Mouse (Mus musculus) telencephalon, adult 2 months (tissue): Measurements from ENCODE around the gene Sema7a.

ENCODE experiments used
- DNase-seq: peaks from one replicate; pipeline ENCODE4 v3.0.0-alpha.2; 2011; ENCODE audit warnings: low read depth, low spot score

Gene Sema7a

DNA sequence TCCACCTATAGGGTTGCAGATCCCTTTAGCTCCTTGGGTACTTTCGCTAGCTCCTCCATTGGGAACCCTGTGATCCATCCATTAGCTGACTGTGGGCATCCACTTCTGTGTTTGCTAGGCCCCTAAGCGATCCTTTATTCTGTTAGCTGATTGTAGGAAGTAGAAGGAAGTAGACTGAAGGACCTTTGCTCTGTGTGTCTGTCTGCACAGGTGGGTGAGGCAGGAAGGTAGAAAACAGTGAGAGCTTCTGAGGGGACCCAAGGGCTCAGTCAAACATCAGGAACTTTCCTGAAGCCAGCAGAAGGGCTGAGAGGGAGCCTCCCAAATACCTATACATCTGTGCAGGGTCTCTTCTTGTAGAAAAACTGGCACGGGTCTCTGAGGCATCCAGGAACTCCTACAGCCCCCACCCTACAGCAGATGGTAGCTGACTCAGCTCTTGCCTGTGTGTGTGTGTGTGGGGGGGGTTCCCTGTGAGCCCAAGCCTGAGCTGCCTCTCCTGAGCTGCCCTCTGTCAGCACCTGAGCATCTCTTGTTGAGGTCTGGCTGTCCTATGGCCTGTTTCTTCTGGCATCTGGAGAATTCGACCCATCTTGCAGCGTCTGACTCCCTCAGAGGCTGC, 35.4 kb downstream of the Sema7a start:
- DNase-seq: no peak

GRCm38 (mm10) chr9:57978025-57978424, 38.1 kb downstream of the Sema7a start:
- DNase-seq: no peak

GRCm38 (mm10) chr9:57978858-57979257, 38.9 kb downstream of the Sema7a start:
- DNase-seq: no peak

DNA sequence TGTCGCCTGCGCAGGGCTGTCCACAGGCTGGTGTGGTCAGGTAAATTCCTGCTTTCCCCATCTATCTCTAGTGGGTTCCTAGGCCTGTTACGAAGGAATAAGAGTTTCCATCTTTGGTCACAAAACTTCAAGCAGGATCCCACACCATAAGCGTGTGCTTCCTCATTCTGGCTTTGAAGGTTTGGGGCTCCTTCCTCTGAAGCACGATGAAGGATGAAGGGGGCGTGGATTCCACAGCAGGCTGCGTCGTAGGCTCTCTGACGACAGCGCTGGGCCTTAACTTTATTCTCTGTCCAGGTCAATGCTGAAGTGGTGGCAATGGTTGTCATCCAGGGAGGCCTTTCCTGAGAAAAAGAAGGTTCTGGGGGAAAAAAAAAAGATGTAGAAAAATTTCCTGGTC, 40.7 kb downstream of the Sema7a start:
- DNase-seq: no peak

- DNase-seq: peak; percentile 93
Measured at GRCm38 (mm10) chr9:57985304-57985703, 45.4 kb downstream of the Sema7a start.

DNA sequence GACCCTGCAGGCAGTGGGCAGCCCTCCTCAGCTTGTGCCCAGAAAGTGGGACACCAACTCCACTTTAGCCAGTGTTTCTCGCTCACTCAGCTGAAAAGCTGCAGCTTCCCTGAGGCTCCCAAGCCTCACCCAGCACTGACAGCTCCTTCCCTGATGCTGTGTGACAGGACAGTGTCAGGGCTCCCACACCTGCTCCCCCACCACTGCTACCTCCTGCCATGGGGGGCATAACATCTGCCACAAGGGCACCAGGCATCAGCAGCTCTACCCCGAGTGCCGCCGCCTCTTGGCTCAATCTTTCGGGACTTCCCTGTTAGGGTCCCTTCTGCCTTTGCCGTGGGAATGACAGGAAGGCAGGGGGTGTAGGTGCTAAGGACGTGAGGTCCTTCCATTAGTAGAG, 46.4 kb downstream of the Sema7a start:
- DNase-seq: no peak

DNA sequence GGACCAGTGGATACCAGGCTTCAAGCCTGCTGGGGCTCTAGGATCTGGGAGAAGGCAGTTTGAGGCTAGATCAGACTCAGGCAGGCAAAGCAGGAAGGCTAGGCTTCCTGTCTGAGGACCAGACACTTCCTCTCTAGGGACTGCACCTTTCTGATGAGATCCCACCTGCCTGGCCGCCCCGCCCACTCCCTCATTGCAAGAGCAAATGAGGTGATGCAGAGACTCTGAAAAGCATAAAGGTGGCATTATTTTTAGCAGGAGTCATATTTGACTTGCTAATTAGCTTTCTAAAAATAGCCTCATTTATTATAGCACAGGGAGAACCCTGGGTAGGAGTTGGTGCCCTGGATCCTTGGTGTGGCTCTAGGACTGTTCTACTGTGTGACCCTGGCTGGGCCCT, 48.2 kb downstream of the Sema7a start:
- no peak for DNase-seq

- DNase-seq: no peak
Measured at GRCm38 (mm10) chr9:57989309-57989708, 49.4 kb downstream of the Sema7a start.

GRCm38 (mm10) chr9:57990438-57991110, 50.7 kb downstream of the Sema7a start:
- no peak for DNase-seq

DNA sequence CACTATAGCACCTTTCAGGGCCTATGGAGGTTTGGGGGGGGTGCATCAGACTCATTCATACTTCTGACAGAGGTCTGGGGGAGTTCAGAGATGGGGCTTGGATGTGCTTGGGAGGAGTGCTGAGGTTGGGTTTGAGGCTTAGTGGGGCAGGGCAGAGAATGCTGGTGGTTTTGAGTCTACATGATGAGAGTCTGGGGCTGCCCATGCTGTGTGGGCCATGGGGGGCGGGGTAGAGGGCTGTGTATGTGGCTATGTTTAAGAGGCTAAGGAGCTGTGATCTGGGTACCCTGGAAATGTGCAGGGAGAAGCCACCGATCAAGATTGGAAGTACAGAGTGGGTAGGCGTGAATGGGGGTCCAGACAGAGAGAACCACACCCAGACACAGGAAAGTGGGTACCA, 52.1 kb downstream of the Sema7a start:
- no peak for DNase-seq

- DNase-seq: no peak
Measured at GRCm38 (mm10) chr9:57992781-57993591, 53.1 kb downstream of the Sema7a start.

DNA sequence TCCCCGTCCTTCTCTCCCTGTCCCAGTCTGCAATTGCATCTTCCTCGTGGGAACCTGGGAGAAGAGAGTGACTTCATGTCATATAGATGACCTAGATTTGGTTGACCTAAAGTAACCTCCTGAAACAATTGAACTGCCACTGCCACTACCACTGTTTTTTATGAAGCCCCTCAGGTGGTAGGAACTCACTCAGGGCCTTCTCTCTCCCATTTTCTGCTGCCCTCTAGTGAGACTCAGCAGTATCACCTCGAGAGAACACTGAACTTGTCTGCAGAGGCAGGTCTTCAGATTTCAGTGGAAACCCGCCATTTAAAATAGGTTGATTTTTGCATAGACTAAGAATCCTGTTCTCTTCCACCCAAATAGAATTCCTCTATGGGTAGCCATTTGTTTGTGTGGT, 55.4 kb downstream of the Sema7a start:
- no peak for DNase-seq

DNA sequence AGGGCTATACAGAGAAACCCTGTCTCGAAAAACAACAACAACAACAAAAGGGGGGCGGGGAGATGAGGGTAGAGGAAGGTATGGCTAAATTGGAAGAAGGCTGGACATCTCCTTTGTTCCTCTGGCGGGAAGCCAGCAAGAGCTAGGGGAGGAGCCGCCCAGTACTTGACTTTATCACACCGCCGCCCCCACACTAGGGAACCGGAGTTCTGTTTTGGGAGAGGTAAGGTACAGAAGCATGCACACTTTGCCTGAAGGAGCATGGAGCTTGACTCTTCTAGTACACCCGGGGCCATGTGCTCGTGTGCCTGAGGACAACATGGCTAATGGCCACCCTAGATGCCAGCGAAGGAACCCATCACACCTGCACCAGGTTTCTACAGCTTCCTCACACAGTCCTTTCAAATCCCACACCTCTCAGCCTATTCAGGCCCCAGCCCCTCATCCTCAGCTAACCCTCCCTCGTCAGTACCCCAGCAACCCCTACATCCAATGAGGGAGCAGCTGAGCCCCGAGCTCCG, 57.7 kb downstream of the Sema7a start:
- no peak for DNase-seq

DNA sequence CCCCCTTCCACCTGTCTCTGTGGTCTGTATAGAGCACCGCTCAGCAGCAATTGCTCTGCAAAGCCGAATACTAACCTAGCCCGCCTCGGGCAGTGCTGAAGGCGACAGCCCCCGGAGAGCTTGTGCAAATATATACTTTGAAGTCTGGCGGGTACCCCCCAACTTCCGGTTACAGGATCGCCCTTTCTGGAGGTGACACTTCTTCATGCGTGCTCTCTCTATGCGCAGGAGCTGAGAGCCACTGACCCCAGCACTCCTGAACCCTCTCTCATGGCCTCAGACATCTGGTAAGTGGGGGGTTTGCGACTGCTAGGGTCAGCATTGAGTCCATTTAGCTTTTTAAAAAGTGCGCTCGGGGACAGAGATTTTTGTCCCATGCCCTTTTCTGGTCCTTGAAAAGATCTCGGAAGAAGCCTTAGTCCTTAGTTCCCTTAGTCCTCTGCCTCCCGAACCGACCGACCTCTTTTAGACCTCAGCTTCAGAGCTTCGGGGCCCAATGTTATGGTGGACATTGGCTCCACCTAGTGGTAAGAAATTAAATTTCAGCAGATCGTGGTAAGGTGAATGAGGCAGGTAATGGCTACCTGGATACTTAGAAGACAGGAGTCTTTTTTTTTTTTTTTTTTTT, 58.2 kb downstream of the Sema7a start:
- no peak for DNase-seq

- no peak for DNase-seq
Measured at GRCm38 (mm10) chr9:57998685-57999084, 58.8 kb downstream of the Sema7a start.

- no peak for DNase-seq
Measured at GRCm38 (mm10) chr9:57999676-58000075, 59.8 kb downstream of the Sema7a start.

GRCm38 (mm10) chr9:58003272-58003671, 63.4 kb downstream of the Sema7a start:
- DNase-seq: no peak

DNA sequence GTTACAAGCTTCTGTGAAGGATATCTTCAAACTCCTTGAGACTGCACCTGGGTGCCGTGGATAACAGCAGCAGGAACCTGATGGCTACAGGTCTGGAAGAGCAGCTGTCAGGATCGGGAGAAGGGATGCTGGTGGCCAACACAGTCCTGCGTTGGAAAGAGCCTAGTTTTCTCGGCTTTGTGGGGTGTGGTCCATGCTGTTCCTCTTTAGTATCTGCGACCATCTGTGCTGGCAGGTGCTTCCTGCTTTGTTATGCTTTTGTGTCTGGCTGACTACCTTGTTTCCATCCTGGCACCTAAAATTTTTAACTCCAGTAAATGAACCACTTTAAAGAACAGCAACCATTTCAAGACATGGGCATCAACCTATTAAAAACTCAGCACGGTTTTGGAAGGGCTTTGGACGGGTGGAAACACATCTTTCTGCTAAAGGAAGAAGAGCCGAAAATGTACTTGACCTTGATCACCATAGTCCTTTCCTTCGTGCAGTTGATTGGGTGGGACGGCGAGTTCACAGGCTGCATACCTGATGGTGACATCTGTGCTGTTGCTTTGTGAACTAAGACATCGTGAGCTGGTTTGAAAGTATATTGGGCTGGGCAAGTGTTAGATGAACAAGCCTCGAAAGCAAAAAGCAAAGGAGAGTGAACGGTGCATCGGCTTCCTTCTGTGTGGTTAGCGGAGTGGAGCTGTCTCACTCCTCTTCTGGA, 66.0 kb downstream of the Sema7a start, which contains the start of gene Cyp11a1:
Gene Cyp11a1, plus strand, starts transcription at position 659 of the 709 bp plus-strand sequence.
- DNase-seq: no peak

GRCm38 (mm10) chr9:58008336-58009014, 68.6 kb downstream of the Sema7a start:
- no peak for DNase-seq

DNA sequence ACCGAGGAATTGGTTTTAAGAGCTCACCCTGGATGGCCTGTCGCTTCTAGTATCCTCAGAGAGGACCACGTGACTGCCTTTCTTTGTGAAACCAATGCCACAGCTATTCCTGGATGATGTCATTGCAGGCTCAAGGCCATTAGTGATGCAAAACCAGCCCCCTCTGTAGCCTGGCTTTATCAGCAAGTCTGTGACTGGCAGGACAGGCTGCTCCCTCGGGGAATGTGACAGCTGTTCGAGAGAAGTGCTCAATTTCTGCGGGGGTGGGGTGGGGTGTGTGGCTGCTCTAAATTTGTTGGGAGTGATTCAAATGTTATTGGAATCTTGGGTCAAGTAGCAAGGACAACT, 69.1 kb downstream of the Sema7a start:
- no peak for DNase-seq

DNA sequence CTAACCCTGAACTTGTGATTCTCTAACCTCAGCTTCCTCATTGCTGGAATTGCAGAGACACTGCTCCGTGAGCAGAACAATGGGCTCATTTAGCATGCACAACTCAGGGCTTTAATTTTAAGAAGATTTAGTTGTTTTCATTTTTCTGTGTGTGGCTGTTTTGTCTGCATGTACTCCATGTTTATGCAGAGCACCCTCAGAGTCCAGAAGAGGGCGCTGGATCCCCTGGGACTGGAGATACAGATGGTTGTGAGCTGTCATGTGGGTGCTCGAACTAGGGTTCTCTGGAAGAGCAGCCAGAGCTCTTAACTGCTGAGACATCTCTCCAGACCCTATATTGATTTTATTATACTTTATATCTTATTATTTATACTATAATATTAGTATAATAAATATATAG, 69.7 kb downstream of the Sema7a start:
- DNase-seq: no peak
